Mouse (Mus musculus): ENCODE measurements around the gene Omg. TPM values are rescaled to one million over a fixed set of nuclear protein-coding genes. Genes with fewer than 3 reads are reported as not detected.

The Omg gene
- polyA plus RNA-seq, 2 experiments, result 0.01 TPM; not detected in 1

DNA sequence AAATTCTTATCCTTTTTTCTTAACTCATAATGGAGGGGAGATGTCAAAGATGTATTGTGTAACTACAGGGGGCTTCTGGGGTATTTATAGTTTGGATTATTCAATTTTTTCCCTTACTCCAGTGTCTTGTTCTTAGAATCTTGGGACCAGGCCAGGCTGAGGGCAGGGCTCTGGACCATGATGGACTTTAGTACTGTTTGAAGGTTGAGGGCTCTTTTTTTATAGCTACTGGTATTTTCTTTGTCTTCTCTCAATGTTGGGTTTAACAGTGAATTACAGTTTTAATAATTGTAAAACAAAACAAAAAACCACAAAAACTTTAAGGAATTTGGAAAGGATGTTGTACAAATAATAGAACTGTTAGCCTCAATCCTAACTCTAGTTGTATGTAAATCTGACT is 50.9 kb downstream of the Omg start:
- Histone ChIP-seq H3K9me3 (ENCODE audit: control insufficient read depth, low read length) (no peaks in the 10 kb centered on the region), H3K4me3 (ENCODE audit: insufficient read depth in 1 of 2, low read depth in 2 of 2, low read length in 2 of 2) (no peak overlapping the region), H3K4me1 (replicated peaks; ENCODE audit: control insufficient read depth in 2 of 2, insufficient read depth in 2 of 2, low read length in 1 of 2) (0 out of 4 replicates have a peak, but pooled peaks cover 0 to 3% of the 10 kb centered on the region in 2 experiments), H3K36me3 (replicated peaks; ENCODE audit: control insufficient read depth, insufficient read depth, low read depth) (no peaks in the 10 kb centered on the region), H3K27me3 (ENCODE audit: control insufficient read depth, insufficient read depth, low read length) (no peaks in the 10 kb centered on the region), H3K9ac (replicated peaks) (no peak overlapping the region), H3K4me2 (ENCODE audit: low read depth) (no peak overlapping the region), H3K27ac (no peak overlapping the region)
- DNase-seq (ENCODE audit: low read depth in 3 of 3, low spot score in 3 of 3), result no peak
- TF ChIP-seq EP300 (IDR thresholded peaks at IDR 0.05; ENCODE audit: low read depth) (no peak), CTCF (IDR thresholded peaks at IDR 0.05; ENCODE audit: low read depth) (no peak)
- ATAC-seq (ENCODE audit: insufficient read depth), result no peak

Other genes starting within 250 kb of the Omg start
- 21.7 and 29.4 TPM in 2 replicates for gene Wsb1, start 249.4 kb downstream of the Omg start, polyA plus RNA-seq (2012; rRNA removed)
- 30.2 and 31.5 TPM in 2 replicates for gene Wsb1, start 249.4 kb downstream of the Omg start, polyA plus RNA-seq (2014; fragmentation: Nextera tagmentation; extraction: Ambion mirVana)
- gene Gm9964, start 207.2 kb downstream of the Omg start, polyA plus RNA-seq (2012; rRNA removed), result not detected in 2 replicates
- not detected in 2 replicates for gene Gm9964, start 207.2 kb downstream of the Omg start, polyA plus RNA-seq (2014; fragmentation: Nextera tagmentation; extraction: Ambion mirVana)
- 2.0 and 2.3 TPM in 2 replicates for gene Nf1, start 164.4 kb downstream of the Omg start, polyA plus RNA-seq (2012; rRNA removed)
- 1.7 and 1.8 TPM in 2 replicates for gene Nf1, start 164.4 kb downstream of the Omg start, polyA plus RNA-seq (2014; fragmentation: Nextera tagmentation; extraction: Ambion mirVana)
- 8.4 and 9.7 TPM in 2 replicates for gene Evi2b, start 19.7 kb upstream of the Omg start, polyA plus RNA-seq (2012; rRNA removed)
- 7.7 and 7.8 TPM in 2 replicates for gene Evi2b, start 19.7 kb upstream of the Omg start, polyA plus RNA-seq (2014; fragmentation: Nextera tagmentation; extraction: Ambion mirVana)
- 0.31 and 0.44 TPM in 2 replicates for gene Evi2, start 26.5 kb upstream of the Omg start, polyA plus RNA-seq (2012; rRNA removed)
- 0.59 and 0.63 TPM in 2 replicates for gene Evi2, start 26.5 kb upstream of the Omg start, polyA plus RNA-seq (2014; fragmentation: Nextera tagmentation; extraction: Ambion mirVana)
- 2.4 and 3.9 TPM in 2 replicates for gene Evi2a, start 26.5 kb upstream of the Omg start, polyA plus RNA-seq (2012; rRNA removed)
- gene Evi2a, start 26.5 kb upstream of the Omg start, polyA plus RNA-seq (2014; fragmentation: Nextera tagmentation; extraction: Ambion mirVana), result 4.2 TPM in 2 replicates
- 0.63 and 0.82 TPM in 2 replicates for gene Rab11fip4, start 87.1 kb upstream of the Omg start, polyA plus RNA-seq (2012; rRNA removed)
- 0.46 and 0.64 TPM in 2 replicates for gene Rab11fip4, start 87.1 kb upstream of the Omg start, polyA plus RNA-seq (2014; fragmentation: Nextera tagmentation; extraction: Ambion mirVana)